Mouse (Mus musculus) brown adipose tissue, adult 24 weeks (tissue): ENCODE data around the gene Peli3. TPM values are rescaled to one million over a fixed set of nuclear protein-coding genes. Genes with fewer than 3 reads are reported as not detected.

ENCODE experiments used
- H3K27ac ChIP-seq: fragments of 200-500 bp; replicated peaks from 2 replicates; pipeline ENCODE4 v1.5.1; 2012; ENCODE audit warnings: low read depth, mild to moderate bottlenecking, low read length
- H3K4me1 ChIP-seq: fragments of 200-500 bp; 2 replicates; pipeline ENCODE4 v1.6.1; 2012; ENCODE audit warnings: low read length, mixed read lengths; ENCODE audit not compliant: control insufficient read depth, insufficient read depth, insufficient read length
- H3K4me3 ChIP-seq: fragments of 200-500 bp; 2 replicates; pipeline ENCODE4 v1.5.1; 2012; ENCODE audit warnings: low read depth, mild to moderate bottlenecking, low read length, moderate library complexity; ENCODE audit not compliant: insufficient read depth
- polyA plus RNA-seq: library from polyadenylated mRNA; stranded (reverse); fragments of >200 nt; gene quantifications from 2 replicates; pipeline ENCODE4 v1.2.4, GENCODE M21; 2012; ENCODE audit not compliant: missing spikeins, insufficient read depth, insufficient read length

The Peli3 gene
- polyA plus RNA-seq, 1 experiment = 3.8 TPM

- H3K4me1 ChIP-seq = no peaks in the 10 kb centered on the region; the same call in 1 of the 2 replicates
- H3K4me3 ChIP-seq = no peak overlapping the region
- H3K27ac ChIP-seq = no peak overlapping the region
Observed at GRCm38 (mm10) chr19:4883961-4884360, 59.0 kb downstream of the Peli3 start.

Other genes with a start within 250 kb of the Peli3 start
- gene Gm960, start 244.5 kb downstream of the Peli3 start, polyA plus RNA-seq = not detected in 2 replicates
- gene Sptbn2, start 232.0 kb downstream of the Peli3 start, polyA plus RNA-seq = 0.13 TPM in 1 of 2 replicates, not detected in the other
- 4.7 and 5.8 TPM in 2 replicates for gene Rbm4b, start 186.6 kb downstream of the Peli3 start, polyA plus RNA-seq
- 7.7 and 13.3 TPM in 2 replicates for gene Rbm4, start 149.2 kb downstream of the Peli3 start, polyA plus RNA-seq
- gene Gm21992, start 131.5 kb downstream of the Peli3 start, polyA plus RNA-seq = 12.6 and 14.8 TPM in 2 replicates
- gene Rbm14, start 131.5 kb downstream of the Peli3 start, polyA plus RNA-seq = 6.9 and 15.0 TPM in 2 replicates
- gene Ccs, start 103.8 kb downstream of the Peli3 start, polyA plus RNA-seq = 64.9 and 78.0 TPM in 2 replicates
- gene Ccdc87, start 103.8 kb downstream of the Peli3 start, polyA plus RNA-seq = not detected in 2 replicates
- gene Ctsf, start 88.0 kb downstream of the Peli3 start, polyA plus RNA-seq = 27.9 and 36.5 TPM in 2 replicates
- 27.2 and 56.0 TPM in 2 replicates for gene Actn3, start 65.2 kb downstream of the Peli3 start, polyA plus RNA-seq
- 5.0 and 7.2 TPM in 2 replicates for gene Zdhhc24, start 64.5 kb downstream of the Peli3 start, polyA plus RNA-seq
- 1.7 and 2.6 TPM in 2 replicates for gene Bbs1, start 36.5 kb downstream of the Peli3 start, polyA plus RNA-seq
- 12.9 and 16.9 TPM in 2 replicates for gene Dpp3, start 14.8 kb downstream of the Peli3 start, polyA plus RNA-seq
- 167 and 174 TPM in 2 replicates for gene Mrpl11, start 19.0 kb upstream of the Peli3 start, polyA plus RNA-seq
- not detected in 2 replicates for gene Npas4, start 47.2 kb upstream of the Peli3 start, polyA plus RNA-seq
- 0.71 and 1.9 TPM in 2 replicates for gene Slc29a2, start 80.7 kb upstream of the Peli3 start, polyA plus RNA-seq
- gene B4gat1, start 95.7 kb upstream of the Peli3 start, polyA plus RNA-seq = 9.3 and 10.3 TPM in 2 replicates
- 2.0 and 3.8 TPM in 2 replicates for gene AC124502.3, start 95.8 kb upstream of the Peli3 start, polyA plus RNA-seq
- 9.8 and 15.1 TPM in 2 replicates for gene Brms1, start 98.2 kb upstream of the Peli3 start, polyA plus RNA-seq
- not detected in 2 replicates for gene Rin1, start 107.4 kb upstream of the Peli3 start, polyA plus RNA-seq
- gene Cd248, start 125.0 kb upstream of the Peli3 start, polyA plus RNA-seq = 10.7 and 24.4 TPM in 2 replicates
- gene Tmem151a, start 142.4 kb upstream of the Peli3 start, polyA plus RNA-seq = not detected in 2 replicates
- gene Yif1a, start 145.4 kb upstream of the Peli3 start, polyA plus RNA-seq = 82.3 and 91.5 TPM in 2 replicates
- gene Cnih2, start 155.4 kb upstream of the Peli3 start, polyA plus RNA-seq = not detected in 2 replicates
- 144 and 184 TPM in 2 replicates for gene Rab1b, start 163.9 kb upstream of the Peli3 start, polyA plus RNA-seq
- gene Klc2, start 175.4 kb upstream of the Peli3 start, polyA plus RNA-seq = 17.3 and 20.3 TPM in 2 replicates